Mouse (Mus musculus) gastrocnemius, postnatal 10 days (tissue): Measurements from ENCODE around the gene Cfap100. TPM values are rescaled to one million over a fixed set of nuclear protein-coding genes. Genes with fewer than 3 reads are reported as not detected.
A peak's percentile ranks its signal among the peaks of the same experiment; 100 is the strongest.

ENCODE experiments used
- DNase-seq: peaks from one replicate; pipeline ENCODE4 v3.0.0; 2021; ENCODE audit warnings: mixed read lengths
- total RNA-seq, 2 experiments: library from RNA; stranded (reverse); gene quantifications; 2 replicates each; pipeline ENCODE4 v1.2.3; 2021

Cfap100 gene
- total RNA-seq, 2 experiments from 2014 or later, result 0.34 to 0.47 TPM

DNA sequence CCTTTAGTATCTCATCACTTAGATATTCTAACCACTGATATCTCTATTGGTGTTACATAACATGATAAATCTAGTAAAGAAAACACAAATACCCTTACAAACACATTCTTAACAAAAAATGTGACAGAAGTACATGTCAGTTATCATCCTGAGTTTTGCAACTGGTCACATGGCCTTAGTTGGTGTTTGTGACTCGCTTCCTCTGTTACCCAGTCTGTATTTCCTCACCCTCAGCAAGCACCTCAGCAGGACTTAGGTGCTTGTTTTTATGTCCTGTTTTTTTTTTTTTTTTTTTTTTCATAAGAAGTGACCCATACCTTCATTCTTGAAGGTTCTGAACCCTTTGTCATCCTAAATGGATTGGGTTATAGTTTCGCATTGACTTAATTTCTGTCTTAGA is 50.9 kb downstream of the Cfap100 start:
- DNase-seq, result no peak

DNA sequence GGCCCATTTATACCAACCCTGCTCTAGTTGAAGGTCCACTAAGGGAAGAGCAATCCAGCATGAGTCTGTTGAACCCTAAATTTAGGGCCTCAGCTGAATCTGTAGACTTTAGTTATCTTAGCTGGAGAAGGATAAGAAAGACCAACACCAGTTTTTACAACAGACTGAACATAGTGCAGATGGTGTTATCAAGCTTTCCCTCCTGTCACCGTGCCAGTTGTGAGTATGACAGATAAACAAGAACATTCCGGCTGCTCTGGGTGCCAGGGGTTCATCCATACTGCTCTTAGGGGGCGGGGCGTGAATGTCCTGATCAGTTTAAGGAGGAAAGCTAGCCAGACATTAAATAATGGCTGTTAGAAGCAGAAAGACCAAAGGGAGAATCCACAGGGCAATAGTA is 54.0 kb downstream of the Cfap100 start:
- no peak for DNase-seq

DNA sequence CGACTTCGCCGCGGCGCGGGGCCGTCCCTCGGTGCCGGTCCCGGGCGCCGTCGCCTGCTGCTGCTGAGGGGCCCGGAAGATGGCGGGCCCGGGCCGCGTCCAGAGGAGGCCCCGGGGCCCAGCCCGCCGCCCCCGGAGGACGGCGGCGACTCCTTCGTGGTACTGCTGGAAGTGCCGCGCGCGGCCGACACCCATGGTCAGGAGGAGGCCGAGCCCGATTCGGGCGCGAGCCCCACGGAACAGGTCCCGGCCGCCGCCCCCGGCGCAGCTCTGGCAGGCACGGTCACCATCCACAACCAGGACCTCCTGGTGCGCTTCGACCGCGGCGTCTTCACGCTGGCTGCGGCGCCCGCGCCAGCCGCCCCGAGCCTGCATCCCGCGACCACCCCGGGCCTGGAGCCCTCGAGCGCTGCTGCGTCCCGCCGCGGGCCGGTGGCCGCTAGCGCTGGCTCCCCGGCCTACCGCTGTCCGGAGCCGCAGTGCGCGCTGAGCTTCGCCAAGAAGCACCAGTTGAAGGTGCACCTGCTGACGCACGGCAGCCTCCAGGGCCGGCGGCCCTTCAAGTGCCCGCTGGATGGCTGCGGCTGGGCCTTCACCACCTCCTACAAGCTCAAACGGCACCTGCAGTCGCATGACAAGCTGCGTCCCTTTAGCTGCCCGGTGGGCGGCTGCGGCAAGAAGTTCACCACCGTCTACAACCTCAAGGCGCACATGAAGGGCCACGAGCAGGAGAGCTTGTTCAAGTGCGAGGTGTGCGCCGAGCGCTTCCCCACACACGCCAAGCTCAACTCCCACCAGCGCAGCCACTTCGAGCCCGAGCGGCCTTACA is 58.7 kb downstream of the Cfap100 start:
- peak; percentile 54 for DNase-seq

DNA sequence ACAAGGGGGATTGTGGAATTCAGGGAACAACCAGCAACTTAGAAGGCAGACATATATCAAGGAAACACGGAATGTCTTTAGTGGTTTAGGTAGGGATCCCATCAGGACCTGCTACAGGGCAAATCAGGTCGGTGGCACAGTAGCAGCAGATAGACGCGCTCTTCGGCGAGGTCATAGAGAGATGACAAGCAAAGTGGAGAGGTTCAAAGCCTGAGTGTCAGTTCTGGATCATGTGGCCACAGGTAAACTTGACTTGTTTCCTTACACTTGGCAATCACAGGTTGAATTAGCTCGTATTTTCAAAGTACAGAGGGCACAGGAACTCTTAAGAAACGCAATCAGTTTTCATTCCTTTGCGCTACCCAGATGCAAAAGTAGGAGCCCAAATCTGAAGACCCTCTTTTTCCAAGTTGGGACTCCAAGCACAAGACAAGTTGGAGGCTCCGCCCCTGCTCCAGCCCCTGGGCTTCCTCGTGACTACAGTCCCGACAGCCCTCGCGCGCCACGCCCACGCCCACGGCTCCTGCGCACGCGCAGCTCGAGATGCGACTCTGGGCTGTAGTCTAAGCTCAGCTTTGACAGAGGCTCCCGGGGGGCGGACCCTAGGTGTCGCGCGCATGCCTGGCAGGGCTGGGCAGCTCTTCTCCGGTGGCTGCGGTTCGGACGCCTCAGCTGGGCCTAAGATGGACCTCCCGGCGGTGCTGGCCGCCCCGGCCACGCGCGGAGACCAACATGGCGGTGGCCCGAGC is 59.4 kb downstream of the Cfap100 start, which contains the start of gene Zxdc:
Zxdc (plus strand) TSS at position 517 of the 749 bp plus-strand sequence.
- peak; percentile 99 for DNase-seq

DNA sequence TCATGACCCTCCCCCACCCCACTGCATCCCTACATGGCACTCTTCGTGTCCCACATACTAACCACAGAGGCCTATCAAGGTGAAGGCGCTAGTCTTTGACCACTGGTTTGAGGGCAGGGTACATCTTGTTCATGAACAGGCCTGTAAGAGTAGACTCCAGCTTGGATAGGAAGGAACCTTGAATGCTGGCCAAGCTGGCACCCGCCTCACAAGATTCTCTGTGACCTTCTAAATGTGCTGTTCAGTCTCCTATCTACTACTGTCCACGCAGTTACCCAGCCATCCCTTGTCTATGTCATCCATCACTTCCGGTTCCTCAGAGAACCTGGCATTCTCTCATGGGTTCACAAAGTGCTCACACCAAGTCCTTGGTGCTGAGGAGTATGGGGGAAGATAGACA is 65.3 kb downstream of the Cfap100 start:
- no peak for DNase-seq

DNA sequence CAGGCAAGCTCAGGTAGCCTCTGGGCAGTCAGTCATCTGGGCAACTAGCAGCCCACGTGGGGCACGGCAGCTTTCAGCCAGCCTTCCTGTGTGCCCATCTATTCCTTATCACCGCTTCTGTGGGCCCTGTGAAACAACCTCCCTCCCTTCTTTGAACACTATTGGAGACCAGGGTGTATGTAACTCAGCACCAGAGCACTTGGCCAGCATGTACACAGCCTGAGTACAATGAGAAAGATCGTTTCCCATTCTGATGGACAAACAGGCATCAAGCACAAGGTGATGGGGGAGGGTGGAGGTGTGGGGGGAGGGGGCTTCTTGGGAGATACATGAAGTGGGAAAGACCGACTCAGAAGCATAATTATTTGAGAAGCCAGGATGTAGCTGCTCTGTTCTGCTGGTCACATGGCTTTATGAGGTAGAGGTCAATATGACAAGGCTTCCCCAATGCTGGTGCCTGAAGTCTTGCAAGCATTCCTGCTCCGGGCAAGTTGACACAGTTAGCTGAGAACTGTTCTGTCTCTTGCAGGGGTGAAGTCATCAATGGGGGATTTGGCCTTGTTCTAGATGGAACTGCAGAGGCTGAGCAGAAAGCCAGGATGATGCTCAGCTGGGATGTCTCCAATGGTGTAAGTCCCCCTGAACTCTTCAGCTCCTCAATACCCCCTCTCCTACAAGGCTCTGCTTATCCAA is 67.5 kb downstream of the Cfap100 start:
- no peak for DNase-seq

DNA sequence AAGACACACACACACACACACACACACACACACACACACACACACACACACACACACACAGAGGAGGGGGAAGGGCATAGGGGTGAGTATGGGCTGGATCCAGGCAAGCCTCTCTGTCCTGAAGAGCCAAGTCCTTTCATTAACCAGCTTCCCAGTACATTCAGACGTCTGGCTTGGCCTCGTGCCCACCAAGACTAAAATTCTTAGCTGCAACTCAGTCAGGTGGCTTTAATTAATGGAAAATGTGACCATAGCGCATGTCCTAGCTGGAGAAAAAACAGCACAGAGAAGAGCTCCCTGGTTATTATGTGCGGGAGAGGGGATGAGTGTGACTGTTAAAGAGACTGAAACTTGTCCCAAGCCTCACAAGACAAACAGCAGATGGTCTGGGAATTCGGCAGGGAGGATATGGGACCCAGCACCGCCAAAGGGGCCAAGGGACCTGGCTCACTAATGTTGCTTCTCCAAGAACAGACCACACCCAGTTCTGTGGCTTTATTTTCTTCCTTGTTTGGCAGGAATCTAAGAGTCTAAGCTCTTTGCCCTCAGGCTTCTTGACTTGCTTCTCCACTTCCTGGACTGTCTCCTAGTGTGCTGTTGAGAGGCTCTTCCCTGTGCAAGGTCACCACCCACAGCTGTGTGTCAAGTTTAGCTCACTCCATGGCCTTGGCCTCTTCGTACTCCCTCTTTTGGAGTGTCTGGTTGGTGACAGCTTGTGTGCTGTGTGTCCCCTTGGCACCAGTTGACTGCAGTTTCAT is 68.4 kb downstream of the Cfap100 start:
- DNase-seq, result peak; percentile 65

DNA sequence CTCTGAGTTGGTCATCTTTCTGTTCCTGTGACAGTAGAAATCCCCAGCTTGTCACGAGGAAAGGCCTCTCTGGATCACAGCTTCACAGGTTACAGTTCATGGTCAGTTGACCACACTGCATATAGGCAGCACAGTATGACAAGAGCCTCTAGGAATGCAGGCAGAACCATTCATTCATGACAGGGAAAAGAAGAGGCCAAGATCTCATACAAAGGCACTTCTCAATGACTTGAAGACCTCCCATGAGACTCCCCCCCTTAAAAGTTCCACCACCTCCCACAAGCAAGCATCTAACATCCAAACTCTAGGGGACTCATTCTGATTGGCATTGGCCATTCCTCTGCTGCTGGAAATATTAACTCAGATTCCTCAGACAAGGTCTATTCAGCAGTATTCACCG is 69.2 kb downstream of the Cfap100 start:
- no peak for DNase-seq

DNA sequence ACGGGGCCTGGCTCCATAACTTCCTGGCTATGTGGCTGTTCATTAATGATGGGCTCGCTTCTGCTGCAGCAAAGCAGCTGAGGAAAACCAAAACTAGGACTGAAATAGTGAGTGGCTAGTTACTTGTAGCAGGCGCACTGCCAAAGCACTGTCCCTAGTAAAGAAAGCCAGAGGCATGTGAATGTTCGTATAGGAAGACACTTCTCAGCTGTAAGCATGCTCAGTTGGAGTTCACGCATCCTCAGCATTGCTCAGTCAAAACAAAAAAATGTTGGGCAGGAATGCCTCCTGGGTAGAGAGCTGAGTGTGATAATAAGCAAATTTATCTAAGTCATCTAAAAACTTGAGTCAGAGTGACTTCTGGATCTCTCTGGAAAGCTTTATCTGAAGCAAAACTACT is 70.5 kb downstream of the Cfap100 start:
- no peak for DNase-seq

Other genes starting within 250 kb of the Cfap100 start
- gene V1ra8, start 226.0 kb downstream of the Cfap100 start, total RNA-seq, result not detected
- not detected for gene Vmn1r53, start 204.4 kb downstream of the Cfap100 start, total RNA-seq
- gene Vmn1r54, start 182.5 kb downstream of the Cfap100 start, total RNA-seq, result not detected
- gene BC048671, start 127.6 kb downstream of the Cfap100 start, total RNA-seq, result not detected
- gene Chst13, start 103.6 kb downstream of the Cfap100 start, total RNA-seq, result 1 to 10 TPM; 1.8 TPM
- gene Uroc1, start 95.5 kb downstream of the Cfap100 start, total RNA-seq, result not detected
- 10 to 100 TPM; 14.3 to 16.9 TPM for gene Zxdc, start 59.3 kb downstream of the Cfap100 start, total RNA-seq
- gene Klf15, start 33.8 kb upstream of the Cfap100 start, total RNA-seq, result 10 to 100 TPM in 1 of 2 experiments, 1 to 10 TPM in 1; 8.6 to 17.2 TPM
- 1 to 10 TPM; 3.3 to 3.7 TPM for gene Aldh1l1, start 57.6 kb upstream of the Cfap100 start, total RNA-seq
- 10 to 100 TPM; 52.9 to 60.3 TPM for gene Slc41a3, start 175.9 kb upstream of the Cfap100 start, total RNA-seq